In genomic region chr10:76769581-76769980, GRCm38 (mm10) we compare ENCODE assay signal across 27 mouse cellular contexts. TPM values are rescaled to one million over a fixed set of nuclear protein-coding genes. Genes with fewer than 3 reads are reported as not detected.
"Had no signal": no experiment of that assay in that cellular context is flagged by ENCODE, and none has a peak within 500 bp of the region (broad histone marks: within the 10 kb centered on the region; RNA-seq: fewer than 3 reads in every experiment).

No protein-coding gene starts in this region.

- H3K4me2 ChIP-seq: embryonic facial prominence, embryonic 12.5 days; embryonic facial prominence, embryonic 13.5 days; embryonic facial prominence, embryonic 15.5 days; forebrain, embryonic 13.5 days; forebrain, embryonic 15.5 days; heart, embryonic 11.5 days had no signal

- H3K27ac ChIP-seq: embryonic facial prominence, embryonic 10.5 days; embryonic facial prominence, embryonic 12.5 days; embryonic facial prominence, embryonic 13.5 days; embryonic facial prominence, embryonic 15.5 days; forebrain, embryonic 10.5 days; forebrain, embryonic 13.5 days; forebrain, embryonic 15.5 days; gastrocnemius, adult 2 months; heart, adult 2 months; heart, embryonic 10.5 days had no signal

- H3K9me3 ChIP-seq: embryonic facial prominence, embryonic 10.5 days; embryonic facial prominence, embryonic 12.5 days; embryonic facial prominence, embryonic 15.5 days; forebrain, embryonic 10.5 days; forebrain, embryonic 13.5 days; forebrain, embryonic 15.5 days; heart, embryonic 10.5 days had no signal

- H3K9ac ChIP-seq: embryonic facial prominence, embryonic 12.5 days; embryonic facial prominence, embryonic 15.5 days; forebrain, embryonic 13.5 days; forebrain, embryonic 15.5 days; forebrain, postnatal 0 days had no signal

- H3K27me3 ChIP-seq: embryonic facial prominence, embryonic 12.5 days; embryonic facial prominence, embryonic 13.5 days; embryonic facial prominence, embryonic 15.5 days; forebrain, embryonic 13.5 days; forebrain, embryonic 15.5 days had no signal

- H3K4me1 ChIP-seq: embryonic facial prominence, embryonic 12.5 days; embryonic facial prominence, embryonic 15.5 days; forebrain, embryonic 10.5 days; forebrain, embryonic 13.5 days; forebrain, embryonic 15.5 days had no signal

- H3K36me3 ChIP-seq: embryonic facial prominence, embryonic 15.5 days; forebrain, embryonic 15.5 days; heart, embryonic 10.5 days had no signal

- H3K4me3 ChIP-seq: embryonic facial prominence, embryonic 10.5 days; embryonic facial prominence, embryonic 12.5 days; embryonic facial prominence, embryonic 13.5 days; embryonic facial prominence, embryonic 15.5 days; erythroblast, embryonic 14.5 days; forebrain, embryonic 10.5 days; forebrain, embryonic 13.5 days; forebrain, embryonic 15.5 days; gastrocnemius, adult 2 months; heart, adult 2 months; heart, embryonic 10.5 days had no signal

- ATAC-seq: forebrain, embryonic 13.5 days; forebrain, embryonic 14.5 days; forebrain, embryonic 15.5 days; forebrain, embryonic 16.5 days; forebrain, postnatal 0 days had no signal

- DNase-seq: cerebellum, adult 8-10 months; cerebellum, adult 9-10 months; cerebellum, adult 9-11 months; cerebellum, postnatal 10 days; cerebellum, postnatal 14 days; embryo, embryonic 11 days; forebrain, postnatal 0 days; gastrocnemius, adult 2 months; gastrocnemius, postnatal 10 days; gastrocnemius, postnatal 14 days; gastrocnemius, postnatal 25 days; gastrocnemius, postnatal 36 days; heart, adult 11 months; heart, adult 18-20 months; heart, adult 2 months had no signal

RNA-seq across cellular contexts. Expression of gene Col6a1, which starts 43.6 kb away (rescaled TPM):
- polyA plus RNA-seq: erythroblast, embryonic 14.5 days had no signal
